Mouse (Mus musculus) T-helper 1 cell (primary cell): Measurements from ENCODE around the gene Dip2a.

Experiments
- in situ Hi-C: fragments of 300-600 bp; cut with MboI, MseI; formaldehyde crosslinking; loops from one replicate; pipeline ENCODE4 v1.15.1; 2025; ENCODE audit warnings: high pct_unique_total_duplicates

The Dip2a gene

DNA sequence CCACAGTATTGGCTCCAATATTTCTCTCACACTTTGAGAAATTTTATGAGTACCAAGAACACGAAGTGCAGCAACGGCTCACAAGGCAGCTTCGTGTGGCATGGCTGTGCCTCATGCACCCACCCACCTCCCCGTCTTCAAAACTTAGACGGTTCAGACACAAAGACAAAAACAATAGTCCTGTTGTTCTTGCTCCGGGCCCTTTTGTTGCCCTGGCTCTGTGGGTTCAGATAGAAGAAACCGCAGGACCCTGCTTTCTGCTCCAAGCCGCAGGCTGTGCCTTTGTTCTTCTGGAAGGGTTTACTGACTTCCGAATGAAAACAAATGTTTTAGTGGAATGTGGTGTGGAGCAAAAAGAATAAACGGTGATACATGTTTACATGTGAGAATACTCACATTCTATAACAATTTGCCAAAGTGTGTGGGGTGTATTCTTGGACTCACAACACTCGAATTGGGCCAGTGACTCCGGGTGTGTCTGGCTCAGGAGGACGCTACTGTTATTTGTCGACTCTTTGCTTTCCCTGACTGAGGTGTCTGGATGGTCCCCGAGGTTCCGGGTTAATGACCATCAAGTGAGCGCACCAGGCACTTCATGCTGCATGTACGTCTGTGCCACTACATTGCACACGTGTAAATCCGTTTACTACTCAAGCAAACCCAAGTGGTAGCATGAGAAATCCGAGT is 97.0 kb downstream of the Dip2a start:
- in situ Hi-C loops = no loop called here

DNA sequence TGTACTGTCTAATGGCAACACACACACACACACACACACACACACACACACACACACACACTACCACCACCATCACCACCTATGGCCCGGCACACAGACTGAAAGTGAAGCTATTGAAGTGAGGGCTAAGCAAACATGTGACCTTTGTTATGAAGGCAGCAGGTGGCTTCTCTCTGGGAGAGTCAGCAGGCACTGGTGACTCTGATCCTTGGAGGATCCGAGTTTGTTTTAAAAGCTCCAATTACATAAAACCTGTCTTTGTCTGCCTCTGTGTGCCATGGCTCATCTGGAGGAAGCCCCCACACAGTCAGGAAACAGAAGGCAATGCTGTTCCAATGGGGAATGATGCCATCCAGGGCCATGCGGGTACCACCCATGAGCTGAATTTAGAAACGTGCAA is 98.5 kb downstream of the Dip2a start:
- in situ Hi-C loops = no loop called here

DNA sequence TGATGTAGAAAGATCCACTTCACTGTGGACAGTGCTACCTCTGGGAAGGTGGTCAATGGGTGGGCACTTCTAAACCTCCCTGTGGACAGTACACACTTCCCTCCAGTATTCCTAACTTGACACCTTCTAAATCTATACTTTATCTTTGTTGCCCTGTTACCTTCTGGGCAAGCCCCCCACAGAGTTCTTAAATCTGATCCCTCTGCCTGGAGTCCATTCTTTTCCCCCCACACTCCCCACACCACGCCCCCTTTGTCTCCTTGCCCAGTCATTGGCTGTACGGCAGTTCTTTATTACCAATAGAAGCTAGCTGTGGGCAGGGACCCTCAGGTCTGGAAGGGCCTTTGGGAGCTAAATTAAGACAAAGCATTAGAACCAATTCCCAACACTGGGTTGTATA is 100.0 kb downstream of the Dip2a start:
- in situ Hi-C loops = no loop called here

DNA sequence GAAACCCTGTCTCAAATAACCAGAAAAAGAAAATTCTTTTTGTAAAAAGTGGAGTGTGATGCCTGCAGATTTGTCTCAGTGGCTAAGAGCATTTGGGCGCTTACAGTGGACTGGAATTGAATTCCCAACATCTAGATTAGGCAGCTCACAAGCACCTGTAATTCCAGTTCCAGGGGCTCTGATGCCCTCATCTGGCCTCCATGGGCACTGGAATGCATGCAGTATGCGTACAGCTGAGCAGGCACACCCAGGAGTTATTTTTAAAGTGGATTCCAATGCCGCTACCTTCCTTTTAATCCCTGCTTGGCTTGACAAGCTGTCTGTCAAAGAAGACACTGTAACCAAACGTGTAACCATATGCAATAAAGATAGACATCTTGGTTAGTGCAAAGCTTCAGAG is 105.7 kb downstream of the Dip2a start:
- in situ Hi-C loops = no loop called here

DNA sequence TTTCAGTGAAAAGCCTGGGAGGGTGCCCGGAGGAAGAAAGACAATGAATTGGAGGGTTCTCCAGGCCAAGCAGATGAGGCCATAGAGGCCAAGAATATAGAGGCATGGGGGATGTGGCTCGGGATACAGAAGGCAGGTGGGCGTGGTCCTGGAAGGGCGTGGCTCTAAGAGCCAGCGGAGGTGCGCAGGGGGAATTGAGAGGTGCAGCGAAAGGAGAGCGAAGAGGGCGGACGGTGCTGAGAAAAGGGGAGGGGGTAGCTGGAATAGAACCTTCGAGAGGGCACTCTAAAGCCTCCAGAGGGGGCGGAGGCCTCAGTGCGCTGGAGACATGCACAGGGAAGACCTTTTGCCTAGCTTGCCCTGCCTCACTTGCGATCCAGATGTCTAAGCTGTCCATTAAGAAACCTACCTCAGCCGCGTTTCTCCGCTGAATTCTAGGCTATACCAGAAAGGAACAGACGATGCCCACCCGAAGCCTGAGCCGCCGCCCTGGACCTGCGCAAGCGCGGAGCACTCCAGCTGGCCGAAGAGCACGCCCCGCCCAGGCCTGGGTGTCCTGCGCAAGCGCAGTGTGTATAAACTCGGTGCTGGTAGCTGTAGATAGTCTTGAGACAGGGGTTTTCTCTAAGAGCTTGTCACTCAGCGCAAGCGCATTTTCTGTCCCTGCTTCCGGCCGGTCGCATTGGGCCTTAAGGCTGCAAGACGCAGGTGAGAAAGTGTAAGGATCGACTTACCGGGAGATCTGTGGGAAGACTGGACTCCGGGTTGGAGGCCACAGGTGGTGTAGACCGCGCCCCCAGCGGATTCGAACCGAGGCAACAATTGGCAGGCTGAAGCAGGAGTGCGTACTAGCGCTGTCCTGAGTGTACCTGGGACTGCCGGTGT is 107.5 kb downstream of the Dip2a start, which contains the start of gene Prmt2:
Gene Prmt2 (minus strand): TSS at position 525 of the 885 bp plus-strand sequence.
- in situ Hi-C loops = no loop called here

DNA sequence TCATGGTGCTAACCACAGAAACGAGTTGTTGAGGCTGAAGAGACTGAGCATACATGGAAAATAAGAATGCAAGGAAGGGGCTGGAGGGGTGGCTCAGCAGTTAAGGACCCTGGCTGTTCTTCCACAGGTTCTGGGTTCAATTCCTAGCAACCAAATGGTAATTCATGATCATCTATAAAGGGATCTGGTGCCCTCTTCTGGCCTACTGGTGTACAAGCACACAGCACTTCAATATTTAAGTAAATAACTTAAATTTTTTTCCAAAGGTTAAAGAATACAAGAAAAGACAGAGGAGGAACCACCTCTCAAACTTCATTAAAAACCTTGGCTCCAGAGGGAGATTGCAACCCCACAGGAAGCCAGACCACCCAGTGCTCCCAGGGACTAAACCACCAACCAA is 115.5 kb downstream of the Dip2a start:
- in situ Hi-C loops = no loop called here

DNA sequence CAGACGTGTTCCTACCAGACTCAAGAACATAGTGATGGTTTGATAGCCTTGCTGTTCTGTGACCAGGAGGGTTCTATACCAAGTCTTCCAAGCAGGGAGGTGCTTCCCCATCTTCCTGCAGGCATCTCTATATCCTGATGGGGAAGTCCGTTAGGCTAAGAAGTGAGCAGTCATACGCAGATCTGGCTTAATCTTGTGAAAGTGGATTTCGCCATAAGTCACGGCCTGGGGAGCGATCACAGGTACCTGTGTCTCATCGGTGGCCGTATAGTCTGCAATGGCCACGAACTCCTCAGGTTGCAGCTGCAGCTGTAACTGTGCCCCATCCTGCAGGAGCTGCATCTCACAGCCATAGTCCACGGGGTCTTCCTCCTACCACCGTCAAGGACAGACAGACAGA is 119.1 kb downstream of the Dip2a start:
- in situ Hi-C loops = no loop called here

DNA sequence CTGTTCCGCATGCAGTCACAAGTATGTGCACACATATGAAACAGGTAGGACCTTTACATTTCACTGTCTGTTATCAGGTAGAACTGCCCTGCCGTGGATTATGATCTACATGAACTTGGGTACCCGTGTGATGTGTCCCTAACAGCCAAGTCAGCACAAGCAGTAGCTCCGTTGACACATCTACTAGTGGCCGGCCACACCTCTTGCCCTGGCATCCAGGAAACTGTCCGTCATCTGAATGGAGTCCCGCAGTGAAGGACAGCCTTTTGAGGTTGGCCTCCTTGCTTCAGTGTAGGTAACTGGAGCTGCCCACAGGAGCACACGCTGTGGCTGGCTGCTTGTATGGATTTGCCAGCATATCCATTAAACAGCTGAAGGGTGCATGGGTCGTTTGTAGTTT is 126.9 kb downstream of the Dip2a start:
- in situ Hi-C loops = no loop called here

DNA sequence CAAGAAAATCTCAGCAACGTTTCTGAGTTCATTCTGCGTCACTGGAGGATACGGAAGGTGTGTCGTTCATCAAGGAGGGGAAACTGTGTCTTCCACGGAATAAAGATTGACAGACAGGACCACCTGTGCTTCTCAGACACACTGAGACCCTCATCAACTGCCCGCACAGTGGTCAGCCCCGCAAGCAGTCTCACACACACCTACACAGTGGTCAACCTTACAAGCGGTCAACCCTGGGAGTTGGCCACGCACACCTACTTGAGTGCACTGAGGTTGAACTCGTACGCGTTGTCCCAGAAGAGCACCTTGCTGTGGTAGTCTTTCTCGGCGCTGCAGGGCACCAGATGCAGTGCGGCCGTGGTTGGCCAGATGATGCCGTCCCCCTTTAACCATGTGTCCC is 128.0 kb downstream of the Dip2a start:
- in situ Hi-C loops = no loop called here

DNA sequence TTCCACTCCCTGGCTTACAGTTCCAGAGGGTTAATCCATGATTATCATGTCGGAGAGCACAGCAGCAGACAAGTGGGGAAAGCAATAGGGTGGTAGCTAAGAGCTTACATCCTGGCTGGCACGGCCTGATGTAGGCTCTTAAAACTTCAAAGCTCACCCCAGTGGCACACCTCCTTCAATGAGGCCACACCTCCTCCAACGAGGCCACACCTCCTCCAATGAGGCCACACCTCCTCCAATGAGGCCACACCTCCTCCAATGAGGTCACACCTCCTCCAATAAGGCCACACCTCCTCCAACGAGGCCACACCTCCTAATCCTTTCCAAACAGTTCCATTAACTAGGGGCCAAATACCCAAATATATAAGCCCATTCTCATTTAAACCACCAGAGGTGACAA is 130.9 kb downstream of the Dip2a start:
- in situ Hi-C loops = no loop called here

DNA sequence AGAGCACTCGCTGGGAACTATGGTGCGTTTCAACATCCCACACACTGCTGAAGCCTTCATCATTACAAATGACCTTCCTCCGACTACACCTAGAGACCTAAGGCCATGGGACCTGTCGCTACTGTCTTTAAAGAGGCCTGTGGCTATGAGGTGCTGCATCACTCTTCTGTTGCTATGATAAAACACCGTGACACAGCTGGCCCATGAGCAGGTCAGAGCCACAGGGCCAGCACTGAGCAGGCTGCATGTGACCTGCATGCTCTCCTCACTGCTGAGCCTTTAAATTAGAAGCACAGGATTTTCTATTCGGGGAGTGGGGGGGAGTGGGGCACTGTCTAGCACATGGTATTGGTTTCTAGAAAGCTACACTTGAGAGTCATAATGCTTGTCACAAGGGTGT is 133.0 kb downstream of the Dip2a start:
- in situ Hi-C loops = no loop called here

DNA sequence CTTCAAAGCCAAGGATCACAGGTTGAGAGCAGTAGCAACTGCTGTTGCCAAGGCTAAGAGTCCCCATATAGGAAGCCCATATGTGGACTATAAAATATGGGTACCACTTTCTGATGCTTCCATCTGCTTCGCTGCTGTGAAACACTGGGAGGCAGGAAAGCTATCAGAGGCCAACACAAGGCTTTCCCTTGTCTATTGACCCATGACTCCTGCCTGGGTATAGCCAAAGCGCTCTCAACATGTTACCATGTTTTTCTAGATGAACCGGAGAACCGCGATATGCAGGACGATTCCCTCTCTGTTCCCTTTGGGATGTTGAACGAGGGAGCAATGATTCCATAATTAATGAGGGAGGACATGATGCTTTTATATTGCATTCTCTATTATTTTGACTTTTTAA is 134.3 kb downstream of the Dip2a start:
- in situ Hi-C loops = no loop called here
